Comparison of ENCODE assay signal across 7 mouse cellular contexts in genomic region chr16:4404933-4405761, GRCm38 (mm10). TPM values are rescaled to one million over a fixed set of nuclear protein-coding genes. Genes with fewer than 3 reads are reported as not detected.
DNase-seq lines count a peak whose midpoint lies in the region; ATAC-seq and TF ChIP-seq lines count a peak whose summit lies in the region.

No protein-coding gene starts in this region.

- no peak for TF ChIP-seq POLR2A in kidney, adult 2 months (IDR thresholded peaks at IDR 0.05; ENCODE audit: low read depth, low read length)

- peaks cover 11% of the 10 kb centered on the region for H3K4me1 ChIP-seq in kidney, adult 2 months (ENCODE audit: control insufficient read depth, insufficient read depth, low read length)
- peaks cover 9% of the 10 kb centered on the region; the same call in 1 of the 2 replicates for H3K4me1 ChIP-seq in kidney, embryonic 15.5 days
- H3K4me1 ChIP-seq in heart, embryonic 15.5 days (replicated peaks): peaks cover 25% of the 10 kb centered on the region

- H3K27ac ChIP-seq in kidney, adult 2 months (ENCODE audit: insufficient read depth, low read depth, low read length): no peak overlapping the region; the same call in 1 of the 2 replicates
- H3K27ac ChIP-seq in kidney, embryonic 15.5 days: no peak overlapping the region
- peak overlapping the region; percentile 27 for H3K27ac ChIP-seq in heart, embryonic 15.5 days

- H3K9me3 ChIP-seq in kidney, embryonic 15.5 days (replicated peaks): no peaks in the 10 kb centered on the region
- H3K9me3 ChIP-seq in heart, embryonic 15.5 days (replicated peaks): no peaks in the 10 kb centered on the region

- H3K4me2 ChIP-seq in kidney, embryonic 15.5 days: no peak overlapping the region
- H3K4me2 ChIP-seq in heart, embryonic 15.5 days: peak overlapping the region; percentile 12; the same call in 1 of the 2 replicates

- H3K4me3 ChIP-seq in kidney, adult 2 months (ENCODE audit: insufficient read depth, low read depth, low read length): no peak overlapping the region
- no peak overlapping the region for H3K4me3 ChIP-seq in kidney, embryonic 15.5 days (replicated peaks)
- H3K4me3 ChIP-seq in heart, embryonic 15.5 days: no peak overlapping the region

- TF ChIP-seq CTCF in kidney, adult 2 months (conservative IDR thresholded peaks at IDR 0.05; ENCODE audit: insufficient read depth, insufficient read length, low read depth, low read length): no peak

- H3K9ac ChIP-seq in kidney, embryonic 15.5 days: no peak overlapping the region
- no peak overlapping the region for H3K9ac ChIP-seq in heart, embryonic 15.5 days

- no peaks in the 10 kb centered on the region for H3K36me3 ChIP-seq in kidney, adult 2 months (ENCODE audit: control insufficient read depth, insufficient read depth, low read length)
- no peaks in the 10 kb centered on the region for H3K36me3 ChIP-seq in kidney, embryonic 15.5 days
- no peaks in the 10 kb centered on the region for H3K36me3 ChIP-seq in heart, embryonic 15.5 days

- peak; percentile 74 for DNase-seq in kidney, adult 2 months
- DNase-seq in adipocyte (ENCODE audit: low spot score): peak; percentile 74
- peak; percentile 73 for DNase-seq in skeletal muscle tissue, adult 2 months (ENCODE audit: low read depth, low spot score)
- no peak for DNase-seq in retina, postnatal 1 day
- DNase-seq in T-cell, adult 2 months (ENCODE audit: low spot score): no peak

- H3K27me3 ChIP-seq in kidney, adult 2 months (replicated peaks; ENCODE audit: control insufficient read depth, insufficient read depth, low read length): no peaks in the 10 kb centered on the region
- H3K27me3 ChIP-seq in kidney, embryonic 15.5 days: no peaks in the 10 kb centered on the region
- H3K27me3 ChIP-seq in heart, embryonic 15.5 days: no peaks in the 10 kb centered on the region

- ATAC-seq in kidney, embryonic 15.5 days (replicated peaks; ENCODE audit: low FRiP score): no peak
- ATAC-seq in heart, embryonic 15.5 days (replicated peaks; ENCODE audit: insufficient number of reproducible peaks, insufficient read depth, low FRiP score, low read depth): no peak

- WGBS in kidney, adult 2 months: 30% methylated on average over 8 of the region's 8 CpGs
- 45% methylated on average over 8 of the region's 8 CpGs for WGBS in kidney, embryonic 15.5 days
- WGBS in heart, embryonic 15.5 days: 37% methylated on average over 8 of the region's 8 CpGs

RNA-seq across cellular contexts. Expression of gene Adcy9, which starts 15.2 kb away (rescaled TPM):
- 10.4 and 12.4 TPM in 2 replicates for polyA plus RNA-seq in kidney, adult 2 months (2012; rRNA removed)
- polyA plus RNA-seq in kidney, embryonic 15.5 days (2015; fragmentation: Nextera tagmentation; extraction: Ambion mirVana): 1.2 TPM in 2 replicates
- 1.1 and 1.5 TPM in 2 replicates for polyA plus RNA-seq in heart, embryonic 15.5 days (2015; fragmentation: Nextera tagmentation; extraction: Ambion mirVana)

Comparison
In these comparisons a context has a peak if more than half of its experiments do, and no peak if none do; other contexts are left out.
1. DNase-seq: peak in kidney, adult 2 months (single experiment), adipocyte (single experiment) and skeletal muscle tissue, adult 2 months (single experiment); none in retina, postnatal 1 day (single experiment) and T-cell, adult 2 months (single experiment).